Mouse (Mus musculus) liver, embryonic 15.5 days (tissue): ENCODE measurements around the gene Zscan5b. TPM values are rescaled to one million over a fixed set of nuclear protein-coding genes. Genes with fewer than 3 reads are reported as not detected.
"Not testable (repeated sequence)": the region's sequence is repeated elsewhere in the genome, so short reads cannot be mapped to it uniquely, and the experiment has no call there.

Experiments
- ATAC-seq: fragments of 200-750 bp; cut with Nextera tagmentation; 2 replicates; pipeline ENCODE4 v1.8.0; 2017; ENCODE audit warnings: moderate number of reproducible peaks, mild to moderate bottlenecking, moderate library complexity; ENCODE audit not compliant: insufficient read depth
- H3K27ac ChIP-seq: fragments of 300-500 bp; sonication (generic); replicated peaks from 2 replicates; pipeline ENCODE4 v1.5.1; 2015; ENCODE audit warnings: mild to moderate bottlenecking, inconsistent platforms
- H3K27me3 ChIP-seq: fragments of 300-500 bp; sonication (generic); 2 replicates; pipeline ENCODE4 v1.6.1; 2015; ENCODE audit warnings: mild to moderate bottlenecking, inconsistent platforms
- H3K36me3 ChIP-seq: fragments of 300-500 bp; sonication (generic); replicated peaks from 2 replicates; pipeline ENCODE4 v1.6.1; 2015; ENCODE audit warnings: moderate library complexity, mild to moderate bottlenecking, inconsistent platforms
- H3K4me1 ChIP-seq: fragments of 300-500 bp; sonication (generic); replicated peaks from 2 replicates; pipeline ENCODE4 v1.6.1; 2015; ENCODE audit warnings: inconsistent platforms
- H3K4me2 ChIP-seq: fragments of 300-500 bp; sonication (generic); 2 replicates; pipeline ENCODE4 v1.6.1; 2015; ENCODE audit warnings: moderate library complexity, mild to moderate bottlenecking, inconsistent platforms
- H3K4me3 ChIP-seq: fragments of 300-500 bp; sonication (generic); replicated peaks from 2 replicates; pipeline ENCODE4 v1.5.1; 2015; ENCODE audit warnings: mild to moderate bottlenecking, inconsistent platforms
- H3K9ac ChIP-seq: fragments of 300-500 bp; sonication (generic); 2 replicates; pipeline ENCODE4 v1.6.1; 2015; ENCODE audit warnings: moderate library complexity, mild to moderate bottlenecking, inconsistent platforms
- H3K9me3 ChIP-seq: fragments of 300-500 bp; sonication (generic); replicated peaks from 2 replicates; pipeline ENCODE4 v1.6.1; 2016; ENCODE audit warnings: inconsistent platforms
- WGBS: fragments of 180-500 bp; shearing (Covaris S2); methylation state at CpG from one replicate; pipeline ENCODE4 v1.1.7; 2015; ENCODE audit warnings: mixed read lengths; ENCODE audit not compliant: insufficient replicate concordance; 5-methylcytosine and 5-hydroxymethylcytosine counted together
- polyA plus RNA-seq: library from polyadenylated mRNA; unstranded; fragments of >200 nt; fragmentation: Nextera tagmentation; extraction: Ambion mirVana; gene quantifications from 2 replicates; pipeline ENCODE4 v1.2.1, GENCODE M21; 2015

Zscan5b gene
- polyA plus RNA-seq, 1 experiment from 2014 or later = not detected

DNA sequence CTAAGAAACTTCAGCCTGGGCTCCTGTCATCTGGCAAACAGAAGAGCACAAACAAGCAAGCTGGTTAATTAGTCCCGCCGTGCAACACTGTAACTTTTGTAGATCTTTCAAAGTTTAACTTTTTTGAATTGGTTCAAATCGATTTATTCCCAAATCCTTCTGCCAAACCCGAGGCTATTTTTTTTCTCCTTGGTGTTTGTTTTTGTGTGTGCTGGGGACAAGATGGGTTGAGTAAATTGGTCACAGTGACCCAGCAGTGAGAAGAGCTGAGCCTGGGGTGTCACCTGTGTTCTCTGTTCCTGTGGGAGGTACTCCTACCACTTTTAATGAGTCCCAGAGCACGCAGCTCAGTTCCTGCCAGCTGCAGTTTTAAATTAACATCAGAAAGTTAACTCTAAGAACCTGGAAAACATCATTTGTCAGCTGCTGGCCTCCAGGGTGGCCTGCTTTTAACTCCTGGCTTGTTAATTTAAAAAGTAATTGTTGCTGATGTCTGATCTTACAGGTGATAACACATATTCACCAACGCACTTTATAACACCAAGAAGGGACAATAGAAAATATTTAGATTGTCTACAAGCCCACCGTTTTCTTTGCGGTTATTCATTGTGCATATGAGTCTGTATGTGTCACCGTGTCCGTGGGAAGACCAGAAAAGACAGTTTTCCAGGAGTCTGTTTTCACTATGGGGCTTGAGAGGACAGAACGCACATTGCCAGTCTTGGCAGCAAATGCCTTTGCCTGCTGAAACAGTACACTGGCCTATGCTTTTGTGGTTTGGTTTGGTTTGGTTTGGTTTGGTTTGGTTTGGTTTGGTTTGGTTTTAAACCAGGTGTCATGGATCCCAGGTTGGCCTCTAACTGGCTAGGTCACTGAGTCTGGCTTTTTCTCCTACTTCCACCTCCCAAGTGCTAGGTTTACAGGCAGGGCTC is 22.5 kb downstream of the Zscan5b start:
- Histone ChIP-seq H3K27ac (no peak overlapping the region), H3K9ac (no peak overlapping the region), H3K4me3 (no peak overlapping the region), H3K4me2 (no peak overlapping the region), H3K27me3 (no peaks in the 10 kb centered on the region), H3K9me3 (no peaks in the 10 kb centered on the region), H3K4me1 (no peaks in the 10 kb centered on the region), H3K36me3 (no peaks in the 10 kb centered on the region)
- 35% methylated on average over 11 of the region's 11 CpGs for WGBS
- no peak for ATAC-seq

DNA sequence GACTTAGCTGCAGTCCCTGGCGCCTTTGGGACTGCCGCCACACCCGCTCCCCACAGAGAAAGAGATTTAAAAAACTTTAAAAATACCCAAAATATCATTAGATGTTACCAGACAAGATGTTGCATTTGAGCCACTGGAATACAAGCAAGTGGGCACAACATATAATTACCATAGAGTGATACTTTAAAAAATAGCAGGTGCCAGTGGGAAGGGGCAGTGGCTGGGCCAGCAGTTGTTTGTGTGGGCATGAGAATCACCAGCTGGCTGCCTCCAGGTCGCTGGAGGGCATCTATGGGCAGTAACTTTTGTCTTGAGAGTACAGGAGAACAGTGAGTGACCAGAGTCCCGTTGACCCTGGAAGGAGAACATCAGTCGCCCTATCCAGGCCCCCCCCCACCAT is 30.3 kb downstream of the Zscan5b start, which contains the start of gene Epp13:
Gene Epp13 (plus strand): TSS at position 301 of the 400 bp plus-strand sequence.
- no peaks in the 10 kb centered on the region for H3K9me3 ChIP-seq
- H3K4me1 ChIP-seq = no peaks in the 10 kb centered on the region
- H3K4me3 ChIP-seq = no peak within 1 kb of the TSS
- no peak for ATAC-seq
- 70% methylated on average over 6 of the region's 6 CpGs for WGBS
- H3K9ac ChIP-seq = no peak within 1 kb of the TSS
- no peaks in the 10 kb centered on the region for H3K27me3 ChIP-seq
- H3K4me2 ChIP-seq = no peak within 1 kb of the TSS
- H3K36me3 ChIP-seq = no peaks in the 10 kb centered on the region
- H3K27ac ChIP-seq = no peak within 1 kb of the TSS

DNA sequence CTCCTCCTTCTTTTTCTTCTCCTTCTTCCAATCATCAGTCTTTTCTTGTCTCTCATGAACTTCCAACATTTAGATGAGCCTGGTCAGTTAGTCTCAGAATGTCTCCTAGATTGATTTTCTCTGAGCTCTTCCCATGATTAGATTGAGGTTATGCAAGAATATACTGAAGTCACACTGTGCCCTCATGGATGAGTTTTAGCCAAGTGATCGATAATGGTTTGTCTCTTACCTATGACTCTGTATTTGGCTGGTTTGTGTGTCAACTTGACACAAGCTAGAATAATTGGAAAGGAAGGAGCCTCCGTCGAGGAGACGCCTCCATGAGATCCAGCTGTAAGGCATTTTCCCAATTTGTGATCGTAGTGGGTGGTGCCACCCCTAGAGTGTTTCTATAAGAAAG is 32.4 kb downstream of the Zscan5b start:
- Histone ChIP-seq H3K9ac (no peak overlapping the region), H3K4me1 (no peaks in the 10 kb centered on the region), H3K4me2 (no peak overlapping the region), H3K27me3 (no peaks in the 10 kb centered on the region), H3K27ac (no peak overlapping the region), H3K36me3 (no peaks in the 10 kb centered on the region), H3K9me3 (no peaks in the 10 kb centered on the region), H3K4me3 (no peak overlapping the region)
- WGBS = 71% methylated on average over 5 of the region's 5 CpGs
- no peak for ATAC-seq

GRCm38 (mm10) chr7:6257386-6257785 is 35.3 kb downstream of the Zscan5b start:
- Histone ChIP-seq H3K27me3 (no peaks in the 10 kb centered on the region), H3K36me3 (no peaks in the 10 kb centered on the region), H3K9me3 (no peaks in the 10 kb centered on the region), H3K4me3 (no peak overlapping the region), H3K9ac (no peak overlapping the region), H3K4me1 (no peaks in the 10 kb centered on the region), H3K4me2 (no peak overlapping the region), H3K27ac (no peak overlapping the region)
- ATAC-seq = no peak
- 62% methylated on average over 4 of the region's 4 CpGs for WGBS

DNA sequence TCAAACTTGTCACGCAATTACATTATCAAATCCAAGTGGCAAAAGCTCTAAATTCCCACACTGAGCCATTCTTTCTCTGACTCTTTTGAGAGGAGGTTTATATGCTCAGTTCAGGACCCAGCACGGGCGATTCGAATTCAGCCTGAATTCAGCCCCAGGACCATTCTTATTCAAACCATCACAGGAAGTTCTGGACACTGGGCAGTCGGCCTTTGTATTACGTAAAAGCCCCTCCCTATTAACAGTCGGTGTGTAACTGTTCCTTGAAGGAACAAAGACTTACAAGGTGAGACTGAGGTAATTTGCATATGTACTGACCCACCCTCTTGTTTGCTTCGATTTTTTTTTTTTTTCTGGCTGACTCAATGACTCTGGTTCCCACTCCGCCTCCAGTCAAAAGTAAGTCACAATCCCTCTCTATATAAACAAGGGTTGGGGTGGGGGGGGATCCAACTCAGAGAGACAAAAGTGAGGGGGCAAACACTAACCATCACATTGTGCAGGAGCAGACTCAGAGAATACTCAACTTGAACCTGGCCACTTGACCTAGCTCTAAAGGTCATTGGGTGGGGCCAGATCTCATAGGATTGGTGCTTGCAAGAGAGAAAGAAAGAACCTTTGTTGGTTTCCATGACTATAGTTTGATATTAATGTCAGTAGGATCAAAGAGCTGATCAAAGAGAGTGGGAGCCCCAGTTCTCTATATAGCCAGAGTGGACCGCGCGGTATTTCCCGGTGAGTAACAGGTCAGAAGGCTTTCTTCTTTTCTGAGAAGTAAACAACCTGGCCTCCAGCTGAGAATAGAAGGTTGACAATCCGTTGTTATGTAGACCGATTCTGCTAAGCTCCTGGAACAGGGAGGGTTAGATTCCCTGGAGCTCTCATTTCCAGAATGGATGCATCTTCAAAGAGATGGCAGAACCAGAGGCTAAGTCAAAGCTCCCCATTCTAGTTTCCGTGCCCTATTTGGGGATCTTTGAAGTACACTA is 36.4 kb downstream of the Zscan5b start:
- Histone ChIP-seq H3K36me3 (no peaks in the 10 kb centered on the region), H3K9me3 (no peaks in the 10 kb centered on the region), H3K4me3 (no peak overlapping the region), H3K27me3 (no peaks in the 10 kb centered on the region), H3K4me1 (no peaks in the 10 kb centered on the region), H3K4me2 (no peak overlapping the region), H3K9ac (no peak overlapping the region), H3K27ac (no peak overlapping the region)
- no peak for ATAC-seq
- WGBS = 35% methylated on average over 16 of the region's 16 CpGs

- H3K4me1 ChIP-seq, H3K27ac ChIP-seq, H3K36me3 ChIP-seq, H3K9ac ChIP-seq, H3K9me3 ChIP-seq, H3K27me3 ChIP-seq, ATAC-seq, H3K4me2 ChIP-seq, H3K4me3 ChIP-seq: not testable (repeated sequence)
- WGBS = 27% methylated on average over 2 of the region's 2 CpGs
Measured at GRCm38 (mm10) chr7:6260004-6260403, 37.9 kb downstream of the Zscan5b start.

DNA sequence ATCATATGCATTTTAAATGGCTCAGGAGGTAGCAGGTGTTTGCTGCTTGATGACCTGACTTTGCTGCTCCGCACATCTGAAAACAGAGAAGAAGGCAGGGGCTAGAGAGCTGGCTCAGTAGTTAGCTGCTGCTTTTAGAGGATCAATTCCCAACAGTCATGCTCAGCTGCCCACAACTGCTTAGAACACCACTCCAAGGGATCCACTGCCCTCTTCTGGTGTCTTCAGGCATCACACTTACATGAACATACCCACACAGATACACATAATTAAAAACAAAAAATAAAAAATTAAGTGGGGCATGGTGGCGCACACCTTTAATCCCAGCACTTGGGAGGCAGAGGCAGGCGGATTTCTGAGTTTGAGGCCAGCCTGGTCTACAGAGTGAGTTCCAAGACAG is 40.0 kb downstream of the Zscan5b start:
- ATAC-seq = no peak
- H3K27me3 ChIP-seq = no peaks in the 10 kb centered on the region
- H3K4me2 ChIP-seq = no peak overlapping the region
- H3K9me3 ChIP-seq = no peaks in the 10 kb centered on the region
- no peak overlapping the region for H3K4me3 ChIP-seq
- H3K36me3 ChIP-seq = no peaks in the 10 kb centered on the region
- H3K27ac ChIP-seq = no peak overlapping the region
- no peaks in the 10 kb centered on the region for H3K4me1 ChIP-seq
- H3K9ac ChIP-seq = no peak overlapping the region
- WGBS = 56% methylated on average over 3 of the region's 3 CpGs

DNA sequence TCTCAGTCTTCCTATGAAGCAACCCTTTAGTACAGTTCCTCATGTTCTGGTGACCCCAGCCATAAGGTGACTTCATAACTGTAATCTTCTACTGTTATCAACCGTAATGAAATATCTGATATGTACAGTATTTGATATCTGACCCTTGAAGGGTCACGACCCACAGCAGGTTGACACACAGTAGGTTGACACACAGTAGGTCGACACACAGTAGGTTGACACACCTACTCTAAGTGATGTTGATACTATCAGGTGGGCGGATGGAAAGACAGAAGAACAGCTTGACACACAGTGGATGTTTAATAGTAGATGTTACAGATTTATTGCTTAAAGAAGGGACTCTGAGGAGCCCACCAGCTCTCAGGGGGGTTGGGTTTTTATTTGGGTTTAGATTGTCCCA is 40.9 kb downstream of the Zscan5b start:
- H3K27ac ChIP-seq = no peak overlapping the region
- no peaks in the 10 kb centered on the region for H3K36me3 ChIP-seq
- 57% methylated on average over 4 of the region's 4 CpGs for WGBS
- no peak overlapping the region for H3K4me2 ChIP-seq
- no peak overlapping the region for H3K4me3 ChIP-seq
- H3K4me1 ChIP-seq = no peaks in the 10 kb centered on the region
- no peak overlapping the region for H3K9ac ChIP-seq
- no peaks in the 10 kb centered on the region for H3K27me3 ChIP-seq
- ATAC-seq = no peak
- H3K9me3 ChIP-seq = no peaks in the 10 kb centered on the region

GRCm38 (mm10) chr7:6265695-6266094 is 43.6 kb downstream of the Zscan5b start:
- Histone ChIP-seq H3K36me3 (no peaks in the 10 kb centered on the region), H3K27me3 (no peaks in the 10 kb centered on the region), H3K9me3 (no peaks in the 10 kb centered on the region), H3K9ac (no peak overlapping the region), H3K4me1 (no peaks in the 10 kb centered on the region), H3K4me3 (no peak overlapping the region), H3K27ac (no peak overlapping the region), H3K4me2 (no peak overlapping the region)
- no peak for ATAC-seq
- WGBS = 47% methylated on average over 8 of the region's 8 CpGs

GRCm38 (mm10) chr7:6277906-6278305 is 55.8 kb downstream of the Zscan5b start:
- no peak overlapping the region for H3K4me2 ChIP-seq
- no peaks in the 10 kb centered on the region for H3K27me3 ChIP-seq
- no peaks in the 10 kb centered on the region for H3K9me3 ChIP-seq
- no peak overlapping the region for H3K4me3 ChIP-seq
- H3K27ac ChIP-seq = no peak overlapping the region
- peak; percentile 81 for ATAC-seq
- H3K4me1 ChIP-seq = peaks cover 16% of the 10 kb centered on the region
- H3K36me3 ChIP-seq = no peaks in the 10 kb centered on the region
- 10% methylated on average over 3 of the region's 3 CpGs for WGBS
- no peak overlapping the region for H3K9ac ChIP-seq

- no peak for ATAC-seq
- no peaks in the 10 kb centered on the region for H3K36me3 ChIP-seq
- WGBS = 0% methylated on average over 1 of the region's 1 CpGs
- H3K9ac ChIP-seq = peak overlapping the region; percentile 54; the same call in 1 of the 2 replicates
- H3K9me3 ChIP-seq = no peaks in the 10 kb centered on the region
- peak overlapping the region; percentile 67 for H3K4me3 ChIP-seq
- peaks cover 46% of the 10 kb centered on the region for H3K4me1 ChIP-seq
- peak overlapping the region; percentile 82 for H3K4me2 ChIP-seq
- H3K27me3 ChIP-seq = no peaks in the 10 kb centered on the region
- H3K27ac ChIP-seq = peak overlapping the region; percentile 76
Measured at GRCm38 (mm10) chr7:6282749-6283148, 60.7 kb downstream of the Zscan5b start.
